Mouse (Mus musculus) cortical plate, adult 2 months (tissue): ENCODE results near the gene Klk12. TPM values are rescaled to one million over a fixed set of nuclear protein-coding genes. Genes with fewer than 3 reads are reported as not detected.

Source experiments
- H3K27ac ChIP-seq: fragments of 200-500 bp; 2 replicates; pipeline ENCODE4 v1.5.1; 2012; ENCODE audit warnings: low read length, control low read depth, inconsistent platforms; ENCODE audit not compliant: insufficient read depth
- H3K4me1 ChIP-seq: fragments of 200-500 bp; 2 replicates; pipeline ENCODE4 v1.6.1; 2011; ENCODE audit warnings: low read length; ENCODE audit not compliant: control insufficient read depth, insufficient read depth
- H3K4me3 ChIP-seq: fragments of 200-500 bp; 2 replicates; pipeline ENCODE4 v1.5.1; 2011; ENCODE audit warnings: mild to moderate bottlenecking, low read length, control low read depth; ENCODE audit not compliant: insufficient read depth
- CTCF ChIP-seq: fragments of 200-500 bp; IDR thresholded peaks from 2 replicates; pipeline ENCODE4 v1.5.1; 2011; ENCODE audit warnings: mild to moderate bottlenecking, control low read depth, low read length; ENCODE audit not compliant: insufficient read depth; ENCODE audit errors: extremely low read depth
- POLR2A ChIP-seq: fragments of 200-500 bp; IDR thresholded peaks from 2 replicates; pipeline ENCODE4 v1.6.1; 2011; ENCODE audit warnings: mild to moderate bottlenecking, low read length, control low read depth; ENCODE audit not compliant: insufficient read depth; ENCODE audit errors: extremely low read depth
- polyA plus RNA-seq: library from polyadenylated mRNA; depleted of rRNA; stranded (reverse); fragments of >200 nt; gene quantifications from 2 replicates; pipeline ENCODE4 v1.2.3, GENCODE M21; 2012; rRNA removed

Klk12 gene
- not detected in 2 replicates for polyA plus RNA-seq

- TF ChIP-seq CTCF (no peak), POLR2A (no peak)
These were observed at the start of gene Klk12 for GRCm38 (mm10) chr7:43768597-43768996. Klk12 (plus strand) TSS chr7:43768897.

GRCm38 (mm10) chr7:43747788-43748187 lies 20.9 kb upstream of the Klk12 start:
- H3K4me1 ChIP-seq = no peaks in the 10 kb centered on the region
- H3K27ac ChIP-seq = no peak overlapping the region
- TF ChIP-seq CTCF (no peak), POLR2A (no peak)
- H3K4me3 ChIP-seq = no peak overlapping the region

More at GRCm38 (mm10) chr7:43768597-43768996, at the start of gene Klk12:
- Histone ChIP-seq H3K4me3 (no peak within 1 kb of the TSS), H3K4me1 (no peaks in the 10 kb centered on the region), H3K27ac (no peak within 1 kb of the TSS)

DNA sequence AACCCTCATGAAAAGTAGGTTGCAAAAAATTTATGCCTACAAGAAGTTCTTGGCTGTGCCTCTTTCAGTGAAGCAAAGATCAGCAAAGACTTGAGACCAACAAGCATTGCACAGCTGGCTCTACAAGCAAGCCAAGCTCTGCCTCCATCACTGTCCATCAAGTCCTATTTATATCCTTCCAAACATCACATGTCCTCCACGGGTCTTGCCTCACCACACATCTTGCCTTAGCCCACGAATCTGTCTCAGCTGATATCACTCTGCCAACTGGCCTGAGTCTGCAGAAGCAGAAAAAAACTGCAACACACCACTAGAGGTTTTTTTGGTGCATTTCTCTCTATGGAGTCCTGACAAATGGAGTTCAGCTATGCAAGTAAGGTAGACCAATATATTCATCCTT lies 15.9 kb upstream of the Klk12 start:
- Histone ChIP-seq H3K4me3 (no peak overlapping the region), H3K4me1 (no peaks in the 10 kb centered on the region), H3K27ac (no peak overlapping the region)
- no peak for TF ChIP-seq POLR2A
- no peak for TF ChIP-seq CTCF

DNA sequence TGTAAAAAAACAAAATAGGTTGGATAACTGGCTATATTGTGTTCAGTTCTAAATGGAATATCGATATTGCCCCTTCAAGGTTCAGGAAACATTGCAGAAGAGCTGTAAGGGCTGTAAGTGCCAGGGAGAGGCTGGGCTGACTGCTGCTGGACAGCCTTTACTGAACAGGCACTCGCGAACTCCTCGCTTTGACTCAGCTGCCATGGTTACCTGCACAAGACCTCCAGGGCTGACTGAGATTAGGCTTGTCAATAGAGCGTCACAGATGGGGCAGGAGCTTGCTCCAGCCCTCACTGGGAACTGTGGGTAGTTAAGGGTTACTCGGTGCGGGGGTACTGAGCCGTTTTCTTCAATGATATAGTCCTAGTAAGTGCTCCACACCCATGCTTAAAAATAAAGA lies 2.2 kb upstream of the Klk12 start:
- H3K4me1 ChIP-seq = no peaks in the 10 kb centered on the region
- TF ChIP-seq POLR2A (no peak), CTCF (no peak)
- H3K27ac ChIP-seq = no peak overlapping the region
- H3K4me3 ChIP-seq = no peak overlapping the region

DNA sequence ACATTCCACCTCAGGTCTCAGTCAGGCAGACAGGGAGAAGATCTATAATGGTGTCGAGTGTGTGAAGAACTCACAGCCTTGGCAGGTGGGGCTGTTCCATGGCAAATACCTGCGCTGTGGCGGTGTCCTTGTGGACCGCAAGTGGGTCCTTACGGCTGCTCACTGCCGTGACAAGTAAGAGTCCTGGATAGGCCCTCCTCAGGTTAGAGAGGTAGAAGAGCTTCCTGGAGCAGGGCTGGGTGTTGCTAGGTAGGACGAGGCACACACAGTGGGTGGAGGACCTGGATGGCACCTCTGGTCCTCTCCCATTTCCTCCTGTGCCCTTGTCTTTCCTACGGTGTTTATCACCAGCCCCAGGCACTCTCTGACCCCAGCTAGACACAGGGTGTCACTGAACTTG lies 939 bp downstream of the Klk12 start:
- Histone ChIP-seq H3K4me3 (no peak overlapping the region), H3K27ac (no peak overlapping the region), H3K4me1 (no peaks in the 10 kb centered on the region)
- no peak for TF ChIP-seq CTCF
- TF ChIP-seq POLR2A = no peak

- Histone ChIP-seq H3K4me1 (no peaks in the 10 kb centered on the region), H3K4me3 (no peak overlapping the region), H3K27ac (no peak overlapping the region)
- no peak for TF ChIP-seq POLR2A
- TF ChIP-seq CTCF = no peak
These were observed 2.0 kb downstream of the Klk12 start for GRCm38 (mm10) chr7:43770701-43771100.

- TF ChIP-seq CTCF = no peak
- Histone ChIP-seq H3K4me1 (no peaks in the 10 kb centered on the region), H3K27ac (no peak overlapping the region)
These were observed 3.2 kb downstream of the Klk12 start for GRCm38 (mm10) chr7:43771916-43772315.

DNA sequence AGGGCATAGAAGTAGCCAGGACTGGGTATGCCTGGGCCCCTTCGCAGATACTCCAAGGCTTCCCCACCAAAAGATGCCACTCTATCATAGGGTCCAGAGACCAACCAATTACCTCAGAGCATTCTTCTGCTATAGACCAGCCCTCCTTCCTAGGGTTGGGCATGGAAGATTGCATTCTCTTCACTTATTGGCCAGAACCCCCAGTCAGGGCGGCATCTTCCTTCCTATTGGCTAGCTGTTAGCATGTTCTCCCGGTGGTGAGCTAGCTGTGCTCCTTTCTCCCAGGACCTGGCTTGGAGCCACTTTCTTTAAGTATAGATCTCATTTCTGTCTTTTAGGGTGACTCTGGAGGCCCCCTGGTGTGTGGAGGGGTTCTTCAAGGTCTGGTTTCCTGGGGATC lies 4.2 kb downstream of the Klk12 start:
- Histone ChIP-seq H3K27ac (no peak overlapping the region), H3K4me1 (no peaks in the 10 kb centered on the region), H3K4me3 (no peak overlapping the region)
- no peak for TF ChIP-seq POLR2A
- TF ChIP-seq CTCF = no peak

More at GRCm38 (mm10) chr7:43771916-43772315, 3.2 kb downstream of the Klk12 start:
- H3K4me3 ChIP-seq = no peak overlapping the region

DNA sequence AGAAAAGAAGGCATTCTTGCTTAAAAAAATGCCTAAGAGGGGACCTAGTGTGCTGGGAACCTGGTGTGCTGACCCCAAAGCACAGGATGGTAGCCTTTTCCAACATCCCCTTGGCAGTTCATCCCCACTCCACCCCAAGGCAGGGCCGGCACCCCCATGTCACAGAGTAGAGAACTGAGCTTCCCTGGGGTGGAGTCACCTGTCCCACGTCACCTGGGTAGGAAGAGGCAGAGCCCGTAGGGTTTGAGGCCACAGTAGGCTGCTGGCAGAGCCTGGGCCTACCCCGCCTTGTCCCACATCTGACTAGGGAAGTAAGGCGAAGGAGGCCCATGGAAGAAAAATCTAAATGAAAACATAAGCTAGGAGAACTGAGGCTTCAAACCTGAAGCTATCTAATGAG lies 5.7 kb downstream of the Klk12 start, which contains the start of gene Klk11:
Gene Klk11 (plus strand): TSS at position 241 of the 400 bp plus-strand sequence.
- TF ChIP-seq POLR2A (no peak), CTCF (no peak)
- Histone ChIP-seq H3K4me3 (no peak within 1 kb of the TSS), H3K27ac (no peak within 1 kb of the TSS), H3K4me1 (no peaks in the 10 kb centered on the region)

GRCm38 (mm10) chr7:43774802-43775201 lies 6.1 kb downstream of the Klk12 start:
- H3K27ac ChIP-seq = no peak overlapping the region
- TF ChIP-seq CTCF (no peak), POLR2A (no peak)
- H3K4me3 ChIP-seq = no peak overlapping the region
- H3K4me1 ChIP-seq = no peaks in the 10 kb centered on the region

GRCm38 (mm10) chr7:43775311-43776057 lies 6.8 kb downstream of the Klk12 start:
- TF ChIP-seq POLR2A (no peak), CTCF (no peak)
- H3K4me3 ChIP-seq = no peak overlapping the region
- H3K4me1 ChIP-seq = no peaks in the 10 kb centered on the region
- H3K27ac ChIP-seq = no peak overlapping the region
